Mouse (Mus musculus): ENCODE results near the gene Aip. TPM values are rescaled to one million over a fixed set of nuclear protein-coding genes. Genes with fewer than 3 reads are reported as not detected.
A peak's percentile ranks its signal among the peaks of the same experiment; 100 is the strongest.

The Aip gene
- polyA plus RNA-seq (2014; fragmentation: Nextera tagmentation; extraction: Ambion mirVana) = 68.4 and 77.6 TPM in 2 replicates

DNA sequence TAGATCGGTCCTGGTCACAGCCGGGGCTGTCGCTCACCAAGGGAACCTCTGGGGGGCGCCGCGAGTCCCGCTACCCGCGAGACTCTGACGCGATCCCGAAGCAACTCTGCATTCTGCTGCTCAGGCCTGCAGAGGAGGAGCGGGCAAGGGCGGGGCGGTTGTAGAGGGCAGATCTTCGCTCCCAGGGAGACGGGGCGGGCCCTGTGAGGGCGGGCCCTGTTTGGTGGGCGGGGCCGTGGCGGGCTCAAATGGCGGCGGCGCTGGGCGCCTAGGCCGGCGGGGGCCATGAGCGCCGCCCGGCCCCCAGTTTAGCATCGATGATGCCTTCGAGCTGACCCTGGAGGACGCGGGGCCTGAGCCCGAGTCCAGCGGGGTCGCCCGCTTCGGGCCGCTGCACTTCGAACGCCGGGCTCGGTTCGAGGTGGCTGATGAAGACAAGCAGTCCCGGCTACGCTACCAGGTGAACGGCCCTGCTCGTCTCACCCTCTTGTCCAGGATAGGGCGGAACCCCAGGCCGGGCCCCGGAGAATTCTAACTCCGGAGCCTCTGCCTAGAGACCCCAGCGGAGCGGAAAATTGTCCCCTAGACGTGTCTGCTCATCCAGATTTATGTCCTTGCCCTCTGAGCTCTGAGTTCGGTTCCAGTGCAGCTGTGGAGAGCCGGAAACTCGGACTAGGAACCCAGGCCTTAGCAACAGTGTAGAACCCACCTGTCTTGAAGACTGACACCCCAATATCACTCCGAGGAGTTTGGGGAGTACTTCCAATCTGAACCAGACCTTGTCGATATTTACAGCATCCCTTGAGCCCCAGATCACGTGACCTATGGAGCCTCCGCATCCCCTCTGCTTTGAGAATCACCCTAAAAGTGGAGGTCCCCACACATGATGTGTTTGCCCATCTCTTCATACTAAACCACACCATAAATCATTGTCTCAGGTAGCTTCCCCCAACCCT is at the start of gene Aip:
Gene Aip (minus strand): TSS at position 118 of the 956 bp plus-strand sequence.
- ATAC-seq (ENCODE audit: insufficient read depth, low FRiP score, low TSS enrichment) (peak; percentile 92), DNase-seq (ENCODE audit: low spot score) (peak; percentile 97)
- 1% methylated on average over 46 of the region's 64 CpGs for WGBS
- Histone ChIP-seq H3K36me3 (ENCODE audit: control insufficient read depth, insufficient read depth, low read length) (no peaks in the 10 kb centered on the region), H3K4me3 (ENCODE audit: low read depth, low read length) (peak within 1 kb of the TSS; percentile 75), H3K9me3 (ENCODE audit: control insufficient read depth, low read length) (no peaks in the 10 kb centered on the region), H3K9ac (ENCODE audit: low read length) (peak within 1 kb of the TSS; percentile 80), H3K27me3 (ENCODE audit: control insufficient read depth, insufficient read depth, low read length) (no peaks in the 10 kb centered on the region), H3K4me2 (ENCODE audit: low read depth) (peak within 1 kb of the TSS; percentile 71), H3K27ac (ENCODE audit: low read depth, low read length) (0 out of 2 replicates have a peak within 1 kb of the TSS, but pooled peaks have one; percentile 35), H3K4me1 (ENCODE audit: control insufficient read depth, insufficient read depth, low read length) (peaks cover 9% of the 10 kb centered on the region)

DNA sequence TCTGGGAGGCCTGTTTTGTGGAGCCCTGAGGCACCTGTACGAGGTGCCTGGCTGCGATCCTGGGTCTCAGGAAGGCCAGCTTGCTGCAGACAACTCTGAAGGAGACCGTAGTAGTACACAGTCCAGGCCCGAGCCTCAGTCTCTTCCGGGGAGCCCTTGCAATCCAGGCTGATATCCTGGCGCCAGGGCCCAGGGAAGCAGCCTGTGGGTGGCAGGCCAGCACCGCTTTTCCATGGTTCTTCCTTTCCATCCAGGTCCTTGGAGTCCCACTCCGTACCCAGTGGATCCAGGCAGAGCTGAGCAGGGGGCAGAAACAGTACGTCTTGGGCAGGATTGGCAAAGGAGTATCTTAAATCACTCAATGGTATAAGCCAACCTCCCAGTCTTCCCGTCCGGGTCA is 47.3 kb upstream of the Aip start:
- DNase-seq (ENCODE audit: low spot score) (no peak), ATAC-seq (ENCODE audit: insufficient read depth, low FRiP score, low TSS enrichment) (no peak)
- no peak overlapping the region for H3K4me3 ChIP-seq (ENCODE audit: low read depth, low read length)
- H3K27ac ChIP-seq (ENCODE audit: low read depth, low read length) = no peak overlapping the region
- WGBS = 51% methylated on average over 11 of the region's 11 CpGs
- peaks cover 10% of the 10 kb centered on the region; the same call in 1 of the 2 replicates for H3K4me1 ChIP-seq (ENCODE audit: control insufficient read depth, insufficient read depth, low read length)
- no peak overlapping the region for H3K4me2 ChIP-seq (ENCODE audit: low read depth)
- H3K9ac ChIP-seq (ENCODE audit: low read length) = peak overlapping the region; percentile 22; the same call in 1 of the 2 replicates
- no peaks in the 10 kb centered on the region for H3K9me3 ChIP-seq (ENCODE audit: control insufficient read depth, low read length)
- H3K36me3 ChIP-seq (ENCODE audit: control insufficient read depth, insufficient read depth, low read length) = no peaks in the 10 kb centered on the region
- no peaks in the 10 kb centered on the region for H3K27me3 ChIP-seq (ENCODE audit: control insufficient read depth, insufficient read depth, low read length)

DNA sequence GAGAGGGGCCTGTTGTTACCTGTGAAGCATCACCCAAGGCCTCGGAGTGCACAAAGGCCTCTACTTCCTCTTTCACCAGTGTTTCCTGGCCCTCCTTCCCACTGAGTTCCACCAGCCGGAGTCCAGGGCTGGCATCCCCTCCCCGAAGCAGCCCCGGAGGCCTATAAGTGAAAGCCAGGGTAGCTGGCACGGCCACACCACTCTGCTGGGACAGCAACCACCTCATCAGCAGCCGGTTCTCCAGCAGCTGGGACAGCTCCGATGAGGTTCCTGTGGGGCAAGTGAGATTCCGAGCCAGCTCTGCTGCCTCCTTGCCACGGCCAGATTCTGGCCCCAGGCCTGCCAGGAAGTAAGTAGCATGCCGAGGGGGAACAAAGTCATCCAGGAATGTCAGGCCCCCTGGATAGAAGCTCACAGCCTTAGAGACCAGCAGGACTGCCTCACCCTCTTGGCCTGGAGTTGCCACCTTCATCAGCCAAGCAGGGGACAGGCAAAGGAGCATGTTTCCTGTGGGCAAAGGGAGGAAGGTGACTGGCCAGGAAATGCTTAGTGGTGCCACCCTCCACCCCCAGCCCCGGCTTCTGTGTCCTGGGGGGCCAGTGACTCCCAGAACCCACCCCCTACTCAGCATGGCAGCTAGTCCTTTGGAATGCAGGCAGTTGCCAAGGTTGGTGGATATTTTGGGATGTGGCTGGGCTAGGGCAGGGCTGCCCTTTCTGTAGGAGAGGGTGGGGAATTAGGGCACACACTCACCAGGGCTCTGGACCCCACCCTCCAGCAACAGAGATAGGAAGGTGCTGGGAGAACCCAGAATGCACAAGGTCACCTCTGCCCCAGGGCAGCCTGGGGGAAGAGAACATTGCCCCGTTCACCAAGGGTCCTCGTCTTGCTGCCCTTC is 46.0 kb upstream of the Aip start:
- Histone ChIP-seq H3K9ac (ENCODE audit: low read length) (no peak overlapping the region), H3K36me3 (ENCODE audit: control insufficient read depth, insufficient read depth, low read length) (no peaks in the 10 kb centered on the region), H3K4me2 (ENCODE audit: low read depth) (no peak overlapping the region), H3K4me3 (ENCODE audit: low read depth, low read length) (no peak overlapping the region), H3K4me1 (ENCODE audit: control insufficient read depth, insufficient read depth, low read length) (peaks cover 10% of the 10 kb centered on the region; the same call in 1 of the 2 replicates), H3K27me3 (ENCODE audit: control insufficient read depth, insufficient read depth, low read length) (no peaks in the 10 kb centered on the region), H3K27ac (ENCODE audit: low read depth, low read length) (no peak overlapping the region), H3K9me3 (ENCODE audit: control insufficient read depth, low read length) (no peaks in the 10 kb centered on the region)
- ATAC-seq (ENCODE audit: insufficient read depth, low FRiP score, low TSS enrichment) (no peak), DNase-seq (ENCODE audit: low spot score) (no peak)
- whole genome bisulfite sequencing = 74% methylated on average over 13 of the region's 13 CpGs

DNA sequence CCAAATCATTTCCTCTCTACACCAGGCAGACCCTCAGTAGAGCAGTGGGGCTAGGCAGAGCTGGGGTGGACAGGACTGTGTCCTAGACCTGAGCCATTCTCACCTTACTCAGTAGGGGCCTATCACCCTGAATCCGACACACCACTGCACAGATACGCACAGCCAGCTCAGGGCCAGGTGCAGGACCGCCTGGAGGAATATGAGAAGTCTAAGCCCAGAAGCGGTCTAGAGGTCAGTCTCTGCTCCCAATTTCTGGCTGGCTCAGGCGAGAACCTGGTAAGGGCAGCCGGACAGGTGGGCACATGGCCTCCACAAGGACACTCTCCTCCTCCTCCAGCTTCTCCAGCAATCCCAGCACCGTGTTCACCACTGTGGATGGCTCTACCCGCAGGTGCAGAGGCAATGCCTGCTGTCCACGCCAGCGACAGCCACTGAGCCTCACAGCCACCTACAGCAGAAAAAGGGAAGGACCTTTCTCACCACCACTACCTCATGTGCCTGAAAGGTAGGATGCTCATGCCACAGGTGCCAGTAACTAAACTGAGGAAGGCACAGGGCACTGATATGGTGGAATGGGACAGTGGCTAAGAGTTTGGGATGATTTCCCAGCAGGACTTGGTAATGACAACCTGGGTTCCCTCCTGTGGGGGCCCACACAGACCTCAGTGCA is 45.2 kb upstream of the Aip start:
- no peak overlapping the region for H3K9ac ChIP-seq (ENCODE audit: low read length)

DNA sequence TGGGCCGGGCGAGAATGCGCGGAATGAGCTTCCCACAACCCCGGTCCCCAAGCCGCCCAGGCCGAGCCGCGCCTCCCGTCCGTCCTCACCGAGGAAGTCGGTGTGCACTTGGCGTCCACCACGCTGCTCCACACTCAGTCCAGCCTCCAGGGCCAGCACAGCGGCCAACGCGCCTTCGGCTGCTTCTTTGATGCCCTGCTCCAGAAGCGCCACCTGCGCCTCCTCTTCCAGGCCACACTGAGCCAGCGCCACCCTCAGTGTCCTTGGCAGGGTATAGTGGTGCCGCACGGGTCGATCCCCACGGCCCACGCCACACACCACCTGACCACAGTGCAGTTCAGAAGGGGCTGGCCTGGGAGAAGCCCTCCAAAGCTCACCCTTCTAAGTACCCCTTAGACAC is 44.2 kb upstream of the Aip start:
- Histone ChIP-seq H3K27me3 (ENCODE audit: control insufficient read depth, insufficient read depth, low read length) (no peaks in the 10 kb centered on the region), H3K4me1 (ENCODE audit: control insufficient read depth, insufficient read depth, low read length) (peaks cover 5% of the 10 kb centered on the region; the same call in 1 of the 2 replicates), H3K27ac (ENCODE audit: low read depth, low read length) (peak overlapping the region; percentile 76), H3K4me3 (ENCODE audit: low read depth, low read length) (peak overlapping the region; percentile 32), H3K36me3 (ENCODE audit: control insufficient read depth, insufficient read depth, low read length) (no peaks in the 10 kb centered on the region), H3K4me2 (ENCODE audit: low read depth) (peak overlapping the region; percentile 60), H3K9me3 (ENCODE audit: control insufficient read depth, low read length) (no peaks in the 10 kb centered on the region), H3K9ac (ENCODE audit: low read length) (peak overlapping the region; percentile 63)
- WGBS = 13% methylated on average over 26 of the region's 27 CpGs
- ATAC-seq (ENCODE audit: insufficient read depth, low FRiP score, low TSS enrichment) (peak; percentile 61), DNase-seq (ENCODE audit: low spot score) (no peak)

More for the DNA sequence above, 45.2 kb upstream of the Aip start:
- Histone ChIP-seq H3K27ac (ENCODE audit: low read depth, low read length) (no peak overlapping the region), H3K9me3 (ENCODE audit: control insufficient read depth, low read length) (no peaks in the 10 kb centered on the region), H3K4me3 (ENCODE audit: low read depth, low read length) (no peak overlapping the region), H3K36me3 (ENCODE audit: control insufficient read depth, insufficient read depth, low read length) (no peaks in the 10 kb centered on the region), H3K4me1 (ENCODE audit: control insufficient read depth, insufficient read depth, low read length) (peaks cover 10% of the 10 kb centered on the region; the same call in 1 of the 2 replicates), H3K4me2 (ENCODE audit: low read depth) (no peak overlapping the region), H3K27me3 (ENCODE audit: control insufficient read depth, insufficient read depth, low read length) (no peaks in the 10 kb centered on the region)
- WGBS = 90% methylated on average over 10 of the region's 10 CpGs
- no peak for DNase-seq (ENCODE audit: low spot score)
- no peak for ATAC-seq (ENCODE audit: insufficient read depth, low FRiP score, low TSS enrichment)

DNA sequence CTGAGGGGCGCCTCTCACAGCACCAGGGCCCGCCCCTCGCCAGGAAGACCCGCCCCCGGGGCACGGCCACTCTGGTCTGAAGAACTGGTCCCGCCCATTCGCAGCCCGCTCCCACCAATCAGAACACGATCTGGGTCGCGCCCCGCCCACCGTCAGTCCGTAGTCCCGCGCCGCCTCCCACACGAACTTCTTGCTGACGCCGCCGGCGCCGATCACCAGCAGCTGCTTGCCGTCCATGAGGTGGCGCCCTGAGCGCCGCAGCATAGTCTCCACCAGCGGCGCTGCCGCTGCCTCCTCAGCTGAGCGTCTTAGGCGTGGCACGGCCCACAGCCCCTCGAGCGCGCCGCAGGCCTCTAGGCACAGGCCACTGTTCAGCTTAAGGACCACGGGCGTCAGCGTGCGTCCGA is 43.7 kb upstream of the Aip start:
- H3K4me2 ChIP-seq (ENCODE audit: low read depth) = peak overlapping the region; percentile 60
- DNase-seq (ENCODE audit: low spot score) = peak; percentile 100
- H3K27ac ChIP-seq (ENCODE audit: low read depth, low read length) = peak overlapping the region; percentile 76
- peak overlapping the region; percentile 63 for H3K9ac ChIP-seq (ENCODE audit: low read length)
- H3K4me3 ChIP-seq (ENCODE audit: low read depth, low read length) = peak overlapping the region; percentile 32
- H3K36me3 ChIP-seq (ENCODE audit: control insufficient read depth, insufficient read depth, low read length) = no peaks in the 10 kb centered on the region
- no peaks in the 10 kb centered on the region for H3K27me3 ChIP-seq (ENCODE audit: control insufficient read depth, insufficient read depth, low read length)
- peaks cover 5% of the 10 kb centered on the region; the same call in 1 of the 2 replicates for H3K4me1 ChIP-seq (ENCODE audit: control insufficient read depth, insufficient read depth, low read length)
- no peaks in the 10 kb centered on the region for H3K9me3 ChIP-seq (ENCODE audit: control insufficient read depth, low read length)
- 0% methylated on average over 43 of the region's 43 CpGs for WGBS
- peak; percentile 92 for ATAC-seq (ENCODE audit: insufficient read depth, low FRiP score, low TSS enrichment)

DNA sequence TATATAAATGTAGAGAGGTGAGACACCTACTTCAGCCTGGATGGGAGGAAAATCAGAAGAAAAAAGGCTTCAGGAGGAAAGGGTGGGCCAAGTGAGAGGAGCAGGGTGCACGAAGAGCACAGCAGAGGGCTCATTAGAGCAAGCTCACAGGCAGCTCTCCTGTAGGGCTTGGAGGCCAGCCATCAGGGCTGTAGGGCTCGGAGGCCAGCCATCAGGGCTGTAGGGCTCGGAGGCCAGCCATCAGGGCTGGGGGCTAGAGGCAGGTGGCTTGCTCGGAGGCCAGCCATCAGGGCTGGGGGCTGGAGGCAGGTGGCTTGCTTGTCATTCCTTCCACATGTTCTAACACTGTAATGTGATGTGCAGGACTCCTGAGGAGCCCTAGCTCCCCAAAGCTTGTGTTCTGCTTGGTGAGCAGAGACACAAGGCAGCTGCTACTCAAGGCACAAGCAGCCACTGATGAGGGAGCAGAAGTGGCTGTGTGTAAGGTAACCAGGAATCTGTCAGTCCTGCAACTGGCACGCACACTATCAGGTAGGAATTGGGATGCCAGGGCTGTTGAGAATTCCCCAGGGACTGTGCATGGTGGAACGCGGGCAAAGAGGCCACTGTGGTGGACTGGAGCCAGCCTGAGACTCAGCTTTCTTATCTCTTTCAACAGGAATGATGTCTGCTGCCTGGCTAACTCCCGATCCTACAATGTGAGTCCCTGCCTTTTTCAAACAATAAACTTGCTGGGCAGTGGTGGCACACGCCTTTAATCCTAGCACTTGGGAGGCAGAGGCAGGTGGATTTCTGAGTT is 41.2 kb upstream of the Aip start:
- H3K36me3 ChIP-seq (ENCODE audit: control insufficient read depth, insufficient read depth, low read length) = no peaks in the 10 kb centered on the region
- H3K27ac ChIP-seq (ENCODE audit: low read depth, low read length) = no peak overlapping the region
- H3K9ac ChIP-seq (ENCODE audit: low read length) = no peak overlapping the region
- no peak overlapping the region for H3K4me3 ChIP-seq (ENCODE audit: low read depth, low read length)
- no peak overlapping the region for H3K4me2 ChIP-seq (ENCODE audit: low read depth)
- ATAC-seq (ENCODE audit: insufficient read depth, low FRiP score, low TSS enrichment) (no peak), DNase-seq (ENCODE audit: low spot score) (no peak)
- H3K27me3 ChIP-seq (ENCODE audit: control insufficient read depth, insufficient read depth, low read length) = no peaks in the 10 kb centered on the region
- H3K4me1 ChIP-seq (ENCODE audit: control insufficient read depth, insufficient read depth, low read length) = peaks cover 13% of the 10 kb centered on the region
- WGBS = 76% methylated on average over 9 of the region's 9 CpGs
- H3K9me3 ChIP-seq (ENCODE audit: control insufficient read depth, low read length) = no peaks in the 10 kb centered on the region

Measured in neural tube, embryonic 11.5 days (tissue).